Mouse (Mus musculus) liver (tissue): ENCODE results near the gene Klhdc8b.

Source experiments
- DNase-seq: peaks from one replicate; pipeline ENCODE4 v3.0.0-alpha.2; 2020; ENCODE audit warnings: mixed read lengths

The Klhdc8b gene

DNA sequence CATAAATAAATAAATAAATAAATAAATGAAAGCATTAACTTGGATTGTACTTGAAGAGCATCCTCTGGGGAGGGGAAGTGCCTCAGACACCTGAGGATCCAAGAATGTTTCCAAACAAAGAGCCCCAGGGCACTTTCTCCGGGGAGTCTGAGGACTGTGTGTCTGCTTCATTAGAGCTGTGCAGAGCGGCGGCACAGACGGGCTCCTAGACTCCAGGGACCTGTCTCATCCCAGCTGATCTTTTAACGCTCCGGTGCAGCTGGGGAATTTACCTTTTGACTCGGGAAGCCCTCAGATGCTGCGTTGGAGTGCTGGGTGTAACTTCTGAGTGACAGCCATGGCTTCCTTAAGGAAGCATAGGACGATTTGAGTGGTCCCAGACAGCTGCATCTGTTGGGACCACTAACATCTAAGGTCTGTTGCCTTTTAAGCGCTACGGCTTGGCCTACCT is at the start of gene Klhdc8b:
TSS of gene Klhdc8b (minus strand) at position 401 of the 451 bp plus-strand sequence.
- DNase-seq: no peak

DNA sequence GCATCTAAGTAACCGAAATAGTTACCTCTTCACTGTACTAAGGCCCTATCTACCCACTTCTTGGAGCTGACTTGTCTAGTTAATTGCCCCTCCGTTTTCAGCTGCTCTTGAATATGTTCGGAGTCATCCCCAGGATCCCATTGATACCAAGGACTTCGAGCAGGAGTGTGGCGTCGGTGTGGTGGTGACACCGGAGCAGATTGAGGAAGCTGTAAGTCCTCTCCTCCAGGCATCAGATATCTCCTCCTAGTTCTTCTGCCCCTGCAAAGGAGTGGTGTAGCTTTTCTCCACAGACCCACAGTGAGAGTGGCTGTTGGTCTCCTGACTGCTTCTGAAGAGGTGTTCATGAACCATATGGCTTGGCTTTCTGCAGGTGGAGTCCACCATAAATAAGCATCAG is 47.4 kb upstream of the Klhdc8b start:
- DNase-seq: no peak

DNA sequence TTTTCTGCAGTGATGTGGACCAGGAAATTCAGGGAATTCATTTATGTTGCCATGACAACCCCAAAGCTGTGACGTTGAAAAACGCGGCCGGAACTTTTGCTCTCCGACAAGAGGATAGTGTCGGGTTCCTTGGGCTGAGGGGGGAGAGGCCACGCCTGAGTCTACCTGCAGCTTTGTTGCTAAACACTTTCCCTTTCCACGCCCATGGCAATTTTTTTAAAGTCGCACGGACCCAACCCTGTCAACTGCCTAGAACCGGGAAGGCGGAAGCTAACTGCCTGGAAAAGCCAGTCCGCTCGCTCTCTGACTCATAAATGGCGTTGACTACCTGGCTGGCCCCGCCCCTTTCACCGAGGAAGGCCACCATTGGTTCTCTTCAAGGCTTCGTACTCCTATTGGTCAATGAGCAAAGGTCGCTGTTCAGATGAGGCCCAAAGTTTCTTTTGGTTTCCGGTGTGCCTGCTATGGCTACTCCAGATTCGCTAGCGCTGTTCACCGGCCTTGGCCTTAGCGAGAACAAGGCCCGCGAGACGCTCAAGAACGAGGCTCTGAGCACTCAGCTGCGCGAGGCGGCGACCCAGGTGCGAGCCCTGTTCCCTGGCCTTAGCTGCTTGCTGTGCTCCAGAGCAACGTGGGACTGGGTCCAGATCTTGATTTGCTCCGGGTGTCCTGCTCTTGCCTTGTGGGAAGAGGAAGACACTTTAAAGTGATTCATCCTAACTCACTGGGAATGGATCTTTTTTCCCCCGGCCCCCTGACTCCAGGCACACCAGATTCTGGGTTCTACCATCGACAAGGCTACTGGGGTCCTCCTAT is 46.4 kb upstream of the Klhdc8b start, which contains the start of gene Qars:
TSS of gene Qars (plus strand) at position 88 of the 816 bp plus-strand sequence.
- DNase-seq: peak; percentile 96

DNA sequence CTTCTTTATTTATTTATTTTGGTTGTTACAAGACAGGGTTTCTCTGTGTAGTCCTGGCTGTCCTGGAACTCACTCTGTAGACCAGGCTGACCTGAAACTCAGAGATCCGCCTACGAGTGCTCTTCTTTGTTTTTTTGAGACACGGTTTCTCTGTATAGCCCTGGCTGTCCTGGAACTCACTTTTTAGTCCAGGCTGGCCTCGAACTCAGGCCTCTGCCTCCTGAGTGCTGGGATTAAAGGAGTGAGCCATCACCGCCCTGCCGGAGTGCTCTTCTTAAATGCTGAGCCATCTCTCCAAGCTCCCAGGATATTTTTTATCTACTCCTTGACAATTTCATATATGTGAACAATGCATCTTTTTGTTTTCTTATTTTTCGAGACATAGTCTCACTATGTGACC is 45.5 kb upstream of the Klhdc8b start:
- DNase-seq: no peak

DNA sequence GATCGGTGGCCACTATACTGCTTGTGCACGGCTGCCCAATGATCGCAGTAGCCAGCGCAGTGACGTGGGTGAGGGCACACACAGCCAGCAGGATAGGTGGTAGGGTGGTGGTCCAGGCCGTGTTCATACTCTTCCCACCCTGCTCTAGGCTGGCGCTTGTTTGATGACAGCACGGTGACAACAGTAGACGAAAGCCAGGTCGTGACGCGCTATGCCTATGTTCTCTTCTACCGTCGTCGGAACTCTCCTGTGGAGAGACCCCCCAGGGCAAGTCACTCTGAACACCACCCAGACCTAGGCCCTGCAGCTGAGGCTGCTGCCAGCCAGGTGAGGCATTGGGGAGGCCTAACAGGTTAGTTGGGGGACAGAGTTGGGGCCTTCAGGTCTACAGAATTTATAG is 38.6 kb upstream of the Klhdc8b start:
- DNase-seq: no peak

DNA sequence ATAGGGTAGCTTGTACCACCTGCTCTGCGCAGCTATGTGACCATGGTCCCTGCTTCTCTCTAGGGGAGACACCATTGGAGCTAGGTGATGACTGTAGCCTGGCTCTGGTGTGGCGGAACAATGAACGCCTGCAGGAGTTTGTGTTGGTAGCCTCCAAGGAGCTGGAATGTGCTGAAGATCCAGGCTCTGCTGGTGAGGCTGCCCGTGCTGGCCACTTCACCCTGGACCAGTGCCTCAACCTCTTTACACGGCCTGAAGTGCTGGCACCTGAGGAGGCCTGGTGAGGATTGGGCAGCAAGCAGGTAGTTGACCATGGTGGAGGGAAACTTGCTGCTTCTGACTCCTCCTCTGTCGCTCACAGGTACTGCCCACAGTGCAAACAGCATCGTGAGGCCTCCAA is 37.9 kb upstream of the Klhdc8b start:
- DNase-seq: no peak

DNA sequence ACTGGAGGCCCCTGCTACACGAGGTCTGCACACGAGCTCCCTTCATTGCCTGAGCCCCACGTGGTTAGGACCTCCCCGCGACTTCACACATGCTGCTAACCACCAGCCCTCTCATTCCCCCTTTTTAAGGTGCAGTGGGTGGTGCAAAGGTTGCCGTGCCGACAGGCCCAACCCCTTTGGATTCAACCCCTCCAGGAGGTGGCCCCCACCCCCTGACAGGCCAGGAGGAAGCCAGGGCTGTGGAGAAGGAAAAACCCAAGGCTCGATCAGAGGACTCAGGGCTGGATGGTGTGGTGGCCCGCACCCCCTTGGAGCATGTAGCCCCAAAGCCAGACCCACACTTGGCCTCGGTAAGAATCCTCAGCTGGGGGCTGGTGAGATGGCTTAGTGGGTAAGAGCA is 33.5 kb upstream of the Klhdc8b start:
- no peak for DNase-seq

DNA sequence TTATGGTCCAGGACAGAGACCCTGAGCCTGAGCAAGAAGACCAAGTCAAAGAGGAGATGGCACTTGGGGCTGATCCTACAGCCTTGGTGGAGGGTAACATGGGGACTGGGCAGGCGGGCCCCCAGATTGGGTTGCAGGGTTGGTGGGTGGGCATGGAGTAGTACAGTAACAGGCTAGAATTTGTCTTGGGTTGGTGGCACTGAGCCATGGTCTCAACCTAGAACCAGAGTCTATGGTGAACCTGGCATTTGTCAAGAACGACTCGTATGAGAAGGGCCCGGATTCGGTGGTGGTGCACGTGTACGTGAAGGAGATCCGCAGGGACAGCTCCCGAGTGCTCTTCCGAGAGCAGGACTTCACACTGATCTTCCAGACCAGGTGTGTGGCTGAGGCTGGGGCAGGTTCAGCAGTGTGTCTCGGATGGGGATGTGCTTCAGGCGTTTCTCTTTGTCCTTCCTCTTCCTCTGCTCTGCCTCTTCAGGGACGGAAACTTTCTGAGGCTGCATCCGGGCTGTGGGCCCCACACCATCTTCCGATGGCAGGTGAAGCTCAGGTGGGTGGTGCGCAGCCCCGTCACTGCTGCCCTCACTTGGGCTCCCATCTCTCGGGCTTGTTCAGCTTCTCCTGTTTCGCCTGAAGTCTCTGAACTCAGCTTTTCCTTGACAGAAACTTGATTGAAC is 32.9 kb upstream of the Klhdc8b start:
- no peak for DNase-seq

DNA sequence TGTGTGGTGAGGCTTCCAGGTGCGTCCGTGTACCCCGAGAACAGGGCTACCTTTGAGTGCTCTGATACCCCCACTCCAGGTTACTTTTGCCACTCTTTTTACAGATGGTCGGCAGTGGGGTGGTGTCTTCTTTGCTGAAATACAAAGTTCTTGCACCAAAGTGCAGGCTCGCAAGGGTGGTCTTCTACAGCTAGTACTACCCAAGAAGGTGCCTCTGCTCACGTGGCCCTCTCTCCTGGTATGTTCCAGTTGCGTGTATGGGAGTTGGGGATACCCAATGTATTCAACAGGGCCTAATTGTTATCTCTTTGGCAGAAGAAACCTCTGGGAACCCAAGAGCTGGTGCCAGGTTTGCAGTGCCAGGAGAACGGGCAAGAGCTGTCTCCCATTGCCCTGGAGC is 31.9 kb upstream of the Klhdc8b start:
- DNase-seq: no peak

DNA sequence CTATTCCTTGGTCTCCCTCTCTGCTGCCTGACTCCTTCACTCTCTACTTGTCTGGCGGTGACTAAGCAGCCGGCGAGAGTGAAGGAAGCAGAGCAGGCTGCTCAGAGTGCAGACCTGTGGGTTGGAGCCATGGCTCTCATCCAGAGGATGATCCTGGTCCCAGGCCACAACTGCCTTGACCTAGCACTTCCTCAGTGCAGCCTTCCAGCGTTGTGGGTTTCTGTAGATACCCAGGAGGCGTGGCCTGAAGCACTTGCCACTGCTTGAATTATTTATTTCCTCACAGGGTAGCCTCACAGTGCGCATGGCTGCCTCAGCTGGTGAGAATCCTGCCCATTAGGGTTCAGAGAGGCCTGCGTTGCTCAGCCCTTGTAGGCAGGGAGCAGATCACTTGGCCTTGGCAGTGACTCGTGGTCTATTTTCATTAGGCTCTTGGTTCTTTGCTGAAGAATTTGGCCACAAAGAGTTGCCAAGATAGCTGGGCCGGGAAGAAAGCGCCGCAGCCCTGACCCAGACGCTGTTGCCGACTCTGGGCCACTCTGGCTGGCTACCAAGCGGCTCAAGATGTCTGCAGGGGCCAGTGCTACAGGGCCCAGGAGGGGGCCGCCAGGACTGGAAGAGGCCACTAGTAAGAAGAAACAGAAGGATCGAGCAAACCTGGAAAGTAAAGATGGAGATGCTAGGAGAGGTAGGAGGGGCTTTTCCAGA is 30.8 kb upstream of the Klhdc8b start:
- peak; percentile 23 for DNase-seq

DNA sequence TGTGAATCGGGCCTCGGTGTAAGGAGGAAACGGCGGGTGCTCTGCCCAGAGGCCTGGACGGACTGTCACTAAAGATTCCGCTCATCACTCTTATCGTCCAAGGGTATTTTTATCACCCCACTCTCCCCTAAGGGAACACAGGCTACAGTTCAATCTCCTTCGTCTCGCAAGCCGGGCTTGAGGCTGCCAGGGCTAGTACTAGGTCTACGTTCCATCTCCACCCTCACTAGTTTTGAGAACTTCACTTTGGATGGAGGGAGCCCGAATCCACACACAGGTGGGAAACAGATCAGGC is 29.9 kb upstream of the Klhdc8b start:
- no peak for DNase-seq

DNA sequence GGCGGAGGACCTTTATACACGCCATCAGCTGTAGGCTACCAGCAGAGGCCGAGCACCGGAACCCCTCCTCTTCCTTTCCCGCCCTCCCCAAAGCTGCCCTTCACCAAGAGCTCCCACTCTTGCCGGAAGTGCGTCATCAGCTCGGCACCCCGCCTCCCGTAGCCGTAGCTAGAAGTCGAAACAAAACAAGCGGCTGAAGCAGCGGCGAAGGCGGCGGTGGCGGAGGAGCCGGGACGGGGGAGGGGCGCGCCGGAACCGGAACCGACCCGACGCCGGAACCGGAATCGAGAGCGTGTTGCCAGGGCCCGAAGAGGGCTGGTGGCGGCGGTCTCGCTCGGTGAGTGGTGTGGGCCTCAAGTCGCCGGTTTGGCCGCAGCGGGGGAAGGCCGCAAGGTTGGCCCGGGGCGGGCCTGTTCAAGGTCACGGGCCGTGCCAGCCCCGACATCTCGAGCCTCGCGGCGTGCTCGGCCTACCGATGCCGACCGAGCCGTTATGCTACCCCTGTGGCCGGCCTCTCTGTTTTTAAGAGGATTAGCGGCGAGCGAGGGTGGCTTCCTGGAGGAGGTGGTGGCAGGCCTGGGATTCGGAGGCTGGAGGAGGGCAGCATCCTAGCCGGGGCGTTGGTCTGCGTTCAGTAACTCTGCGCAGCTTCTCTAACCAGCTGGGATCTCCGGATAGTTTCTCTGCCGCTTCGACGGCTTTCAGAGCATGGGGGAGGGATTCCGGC is 29.3 kb upstream of the Klhdc8b start, which contains the start of gene Usp19:
TSS of gene Usp19 (plus strand) at position 44 of the 727 bp plus-strand sequence.
- peak; percentile 93 for DNase-seq

DNA sequence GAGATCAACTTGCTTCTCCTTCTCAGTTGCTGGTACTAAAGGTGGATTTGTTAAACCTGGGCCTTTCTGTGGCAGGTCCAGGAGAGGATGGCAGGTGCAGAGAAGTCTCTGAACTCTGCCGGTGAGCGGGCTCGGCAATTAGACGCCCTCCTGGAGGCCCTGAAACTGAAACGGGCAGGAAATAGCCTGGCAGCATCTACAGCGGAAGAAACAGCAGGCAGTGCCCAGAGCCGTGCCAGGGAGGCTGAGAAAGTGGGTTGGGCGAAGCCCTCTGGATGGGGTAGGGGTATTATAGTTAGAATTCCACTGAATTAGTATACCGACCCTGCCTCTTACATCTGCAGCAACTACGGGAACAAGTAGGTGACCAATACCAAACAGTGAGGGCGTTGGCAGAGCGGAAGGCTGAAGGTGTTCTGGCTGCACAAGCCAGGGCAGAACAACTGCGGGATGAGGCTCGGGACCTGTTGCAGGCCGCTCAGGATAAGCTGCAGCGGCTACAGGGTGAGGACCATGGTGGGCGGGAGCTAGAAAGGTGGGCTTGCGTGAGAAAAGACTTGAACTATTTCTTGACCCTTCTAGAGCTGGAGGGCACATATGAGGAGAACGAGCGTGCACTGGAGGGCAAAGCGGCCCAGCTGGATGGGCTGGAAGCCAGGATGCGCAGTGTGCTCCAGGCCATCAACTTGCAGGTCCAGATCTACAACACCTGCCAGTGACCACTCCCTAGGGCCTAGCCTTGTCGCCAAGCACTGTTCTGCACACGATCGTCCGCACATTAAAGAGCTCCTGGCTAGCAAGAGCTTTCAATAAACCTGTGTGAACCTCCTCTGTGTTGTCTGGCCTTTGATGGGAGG is 28.5 kb upstream of the Klhdc8b start:
- no peak for DNase-seq

DNA sequence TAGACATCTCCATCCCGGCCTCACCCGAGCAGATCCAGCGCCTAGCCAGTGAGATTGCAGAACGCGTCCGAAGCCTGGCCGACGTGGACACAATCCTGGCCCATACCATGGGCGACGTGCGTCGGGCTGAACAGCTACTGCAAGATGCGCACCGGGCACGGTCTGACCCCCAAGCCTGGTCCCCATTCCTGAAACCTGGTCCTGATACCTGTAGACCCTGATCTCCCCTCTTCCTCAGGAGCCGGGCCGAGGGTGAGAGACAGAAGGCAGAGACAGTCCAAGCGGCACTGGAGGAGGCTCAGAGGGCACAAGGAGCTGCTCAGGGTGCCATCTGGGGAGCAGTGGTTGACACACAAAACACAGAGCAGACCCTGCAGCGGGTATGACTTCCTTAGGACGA is 27.8 kb upstream of the Klhdc8b start:
- no peak for DNase-seq

DNA sequence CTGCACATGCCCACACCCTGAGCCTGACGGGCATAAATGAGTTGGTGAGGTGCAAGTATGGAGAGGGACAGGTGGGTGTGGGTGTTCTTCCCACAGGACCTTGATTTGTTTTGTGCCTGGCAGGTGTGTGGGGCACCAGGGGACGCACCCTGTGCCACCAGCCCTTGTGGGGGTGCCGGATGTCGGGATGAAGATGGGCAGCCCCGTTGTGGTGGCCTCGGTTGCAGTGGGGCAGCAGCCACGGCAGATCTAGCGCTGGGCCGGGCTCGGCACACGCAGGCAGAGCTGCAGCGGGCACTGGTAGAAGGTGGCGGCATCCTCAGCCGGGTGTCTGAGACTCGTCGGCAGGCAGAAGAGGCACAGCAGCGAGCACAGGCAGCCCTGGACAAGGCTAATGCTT is 27.0 kb upstream of the Klhdc8b start:
- DNase-seq: no peak

DNA sequence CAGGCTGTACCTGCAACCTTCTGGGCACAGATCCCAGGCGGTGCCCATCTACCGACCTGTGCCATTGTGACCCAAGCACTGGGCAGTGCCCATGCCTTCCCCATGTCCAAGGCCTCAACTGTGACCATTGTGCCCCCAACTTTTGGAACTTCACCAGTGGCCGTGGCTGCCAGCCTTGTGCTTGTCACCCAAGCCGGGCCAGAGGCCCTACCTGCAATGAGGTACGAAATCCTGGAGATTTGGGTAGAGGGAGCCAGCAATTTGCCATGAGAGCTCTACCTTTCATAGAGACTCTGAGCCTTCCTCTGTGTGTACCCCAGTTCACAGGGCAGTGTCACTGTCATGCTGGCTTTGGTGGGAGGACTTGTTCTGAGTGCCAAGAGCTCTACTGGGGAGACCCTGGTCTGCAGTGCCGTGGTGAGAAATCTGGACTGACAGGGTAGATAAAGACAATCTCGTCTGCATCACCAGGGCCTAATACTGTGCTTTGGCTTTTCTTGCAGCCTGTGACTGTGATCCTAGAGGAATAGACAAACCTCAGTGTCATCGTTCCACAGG is 25.7 kb upstream of the Klhdc8b start:
- no peak for DNase-seq

DNA sequence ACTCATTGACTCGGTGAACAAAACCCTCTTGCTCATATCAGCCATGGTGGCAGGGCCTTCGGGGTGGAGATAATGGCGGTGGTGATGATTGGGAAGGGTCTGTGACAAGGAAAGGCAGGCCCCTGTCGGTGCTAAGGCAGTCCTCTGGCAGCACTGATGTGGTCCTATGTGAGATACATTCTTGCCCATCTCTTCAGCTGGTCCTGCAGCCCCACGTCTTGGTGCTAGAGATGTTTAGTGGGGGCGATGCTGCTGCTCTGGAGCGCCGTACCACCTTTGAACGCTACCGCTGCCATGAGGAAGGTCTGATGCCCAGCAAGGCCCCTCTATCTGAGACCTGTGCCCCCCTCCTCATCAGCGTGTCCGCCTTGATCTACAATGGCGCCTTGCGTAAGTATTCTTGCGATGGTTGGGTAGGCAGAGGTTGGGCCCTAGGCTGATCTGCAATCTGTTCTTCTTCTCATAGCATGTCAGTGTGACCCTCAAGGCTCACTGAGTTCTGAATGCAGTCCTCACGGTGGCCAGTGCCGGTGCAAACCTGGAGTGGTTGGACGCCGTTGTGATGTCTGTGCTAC is 24.0 kb upstream of the Klhdc8b start:
- DNase-seq: no peak

DNA sequence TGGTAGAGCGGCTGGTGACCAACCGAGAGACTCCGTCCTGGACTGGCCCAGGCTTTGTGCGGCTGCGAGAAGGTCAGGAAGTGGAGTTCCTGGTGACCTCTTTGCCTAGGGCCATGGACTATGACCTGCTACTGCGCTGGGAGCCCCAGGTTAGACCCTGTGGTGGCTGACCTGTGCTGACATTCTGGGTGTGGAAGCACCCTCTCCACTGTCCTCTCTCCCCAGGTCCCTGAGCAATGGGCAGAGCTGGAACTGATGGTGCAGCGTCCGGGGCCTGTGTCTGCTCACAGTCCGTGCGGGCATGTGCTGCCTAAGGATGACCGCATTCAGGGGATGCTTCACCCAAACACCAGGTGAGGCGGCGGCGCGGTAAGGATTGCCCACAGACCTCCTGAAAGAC is 22.6 kb upstream of the Klhdc8b start:
- DNase-seq: no peak

DNA sequence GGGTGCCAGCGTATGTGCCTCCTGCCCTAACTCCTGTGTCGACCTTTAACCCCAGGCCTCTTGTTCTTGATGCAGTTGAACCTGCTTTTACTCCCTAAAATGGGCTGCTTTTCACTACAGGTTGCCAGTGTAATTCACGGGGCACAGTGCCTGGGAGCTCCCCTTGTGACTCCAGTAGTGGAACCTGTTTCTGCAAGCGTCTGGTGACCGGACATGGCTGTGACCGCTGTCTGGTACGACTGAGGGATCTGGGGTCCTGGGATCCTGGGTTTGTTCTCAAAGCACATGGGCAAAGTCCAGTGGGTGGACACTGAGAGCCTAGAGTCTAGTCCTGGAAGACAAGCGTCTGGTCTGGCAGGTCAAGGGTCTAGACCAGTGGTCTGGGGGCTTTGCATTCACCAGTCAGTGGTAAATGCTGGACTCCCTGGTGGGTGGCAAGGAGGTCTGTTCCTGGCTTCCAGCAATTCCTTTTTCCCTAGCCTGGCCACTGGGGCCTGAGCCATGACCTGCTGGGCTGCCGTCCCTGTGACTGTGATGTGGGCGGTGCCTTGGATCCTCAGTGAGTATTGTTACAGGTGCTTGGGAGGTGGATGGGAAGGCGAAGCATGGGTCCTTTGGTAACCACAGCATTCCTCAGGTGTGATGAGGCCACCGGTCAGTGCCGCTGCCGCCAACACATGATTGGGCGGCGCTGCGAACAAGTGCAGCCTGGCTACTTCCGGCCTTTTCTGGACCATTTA is 21.8 kb upstream of the Klhdc8b start:
- DNase-seq: no peak

DNA sequence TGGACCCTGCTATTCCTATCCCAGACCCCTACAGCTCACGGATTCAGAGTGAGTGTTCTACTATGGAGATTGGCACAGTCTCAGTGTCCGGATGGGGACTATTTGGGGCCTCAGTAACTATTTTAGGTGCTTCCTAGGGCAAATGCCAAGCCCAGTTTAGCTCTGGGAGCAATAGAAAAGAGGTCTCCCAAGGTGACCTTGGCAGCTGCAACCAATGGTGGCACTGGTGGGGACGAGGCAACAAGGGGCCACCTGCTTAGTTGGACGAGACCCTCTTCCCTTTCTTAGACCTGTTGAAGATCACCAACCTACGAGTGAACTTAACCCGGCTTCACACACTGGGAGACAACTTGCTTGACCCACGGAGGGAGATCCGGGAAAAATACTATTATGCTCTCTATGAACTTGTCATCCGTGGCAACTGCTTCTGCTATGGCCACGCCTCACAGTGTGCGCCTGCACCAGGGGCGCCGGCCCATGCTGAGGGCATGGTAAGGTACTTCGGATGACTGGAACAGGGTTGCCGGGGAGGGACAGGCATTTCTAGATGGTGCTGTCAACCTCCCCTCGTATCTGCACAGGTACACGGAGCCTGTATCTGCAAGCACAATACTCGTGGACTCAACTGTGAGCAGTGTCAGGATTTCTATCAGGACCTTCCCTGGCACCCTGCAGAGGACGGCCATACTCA is 20.3 kb upstream of the Klhdc8b start:
- no peak for DNase-seq
